Comparison of ENCODE assay signal across 20 mouse cellular contexts in genomic region chr8:110462627-110463208, GRCm38 (mm10).
"Had no signal": no experiment of that assay in that cellular context is flagged by ENCODE, and none has a peak within 500 bp of the region (broad histone marks: within the 10 kb centered on the region; RNA-seq: fewer than 3 reads in every experiment).

No protein-coding gene starts in this region.

- H3K27ac ChIP-seq: lung, embryonic 15.5 days; macrophage; midbrain, embryonic 13.5 days; midbrain, embryonic 15.5 days; neural tube, embryonic 13.5 days; neural tube, embryonic 15.5 days had no signal

- H3K4me3 ChIP-seq: lung, embryonic 15.5 days; megakaryocyte, embryonic 14.5 days; midbrain, embryonic 13.5 days; midbrain, embryonic 15.5 days; neural tube, embryonic 13.5 days; neural tube, embryonic 15.5 days had no signal

- DNase-seq: liver, postnatal 0 days; lung, adult 2 months; lung, postnatal 14 days; lung, postnatal 36 days; retina, postnatal 1 day; right cerebral cortex, adult 18-20 months; right cerebral cortex, postnatal 25 days; right cerebral cortex, postnatal 4 days; spleen, adult 18-20 months; thymus, adult 18-20 months; thymus, postnatal 14 days; thymus, postnatal 36 days had no signal

- H3K4me1 ChIP-seq: lung, embryonic 15.5 days; megakaryocyte, embryonic 14.5 days; neural tube, embryonic 15.5 days had no signal

- ATAC-seq: liver, postnatal 0 days; lung, postnatal 0 days; midbrain, embryonic 13.5 days; midbrain, embryonic 15.5 days had no signal
